Mouse (Mus musculus) cerebellum, adult 11 months (tissue): ENCODE measurements around the gene AI597479.

ENCODE experiments used
- DNase-seq: peaks from one replicate; pipeline ENCODE4 v3.0.0; 2022

The AI597479 gene

DNA sequence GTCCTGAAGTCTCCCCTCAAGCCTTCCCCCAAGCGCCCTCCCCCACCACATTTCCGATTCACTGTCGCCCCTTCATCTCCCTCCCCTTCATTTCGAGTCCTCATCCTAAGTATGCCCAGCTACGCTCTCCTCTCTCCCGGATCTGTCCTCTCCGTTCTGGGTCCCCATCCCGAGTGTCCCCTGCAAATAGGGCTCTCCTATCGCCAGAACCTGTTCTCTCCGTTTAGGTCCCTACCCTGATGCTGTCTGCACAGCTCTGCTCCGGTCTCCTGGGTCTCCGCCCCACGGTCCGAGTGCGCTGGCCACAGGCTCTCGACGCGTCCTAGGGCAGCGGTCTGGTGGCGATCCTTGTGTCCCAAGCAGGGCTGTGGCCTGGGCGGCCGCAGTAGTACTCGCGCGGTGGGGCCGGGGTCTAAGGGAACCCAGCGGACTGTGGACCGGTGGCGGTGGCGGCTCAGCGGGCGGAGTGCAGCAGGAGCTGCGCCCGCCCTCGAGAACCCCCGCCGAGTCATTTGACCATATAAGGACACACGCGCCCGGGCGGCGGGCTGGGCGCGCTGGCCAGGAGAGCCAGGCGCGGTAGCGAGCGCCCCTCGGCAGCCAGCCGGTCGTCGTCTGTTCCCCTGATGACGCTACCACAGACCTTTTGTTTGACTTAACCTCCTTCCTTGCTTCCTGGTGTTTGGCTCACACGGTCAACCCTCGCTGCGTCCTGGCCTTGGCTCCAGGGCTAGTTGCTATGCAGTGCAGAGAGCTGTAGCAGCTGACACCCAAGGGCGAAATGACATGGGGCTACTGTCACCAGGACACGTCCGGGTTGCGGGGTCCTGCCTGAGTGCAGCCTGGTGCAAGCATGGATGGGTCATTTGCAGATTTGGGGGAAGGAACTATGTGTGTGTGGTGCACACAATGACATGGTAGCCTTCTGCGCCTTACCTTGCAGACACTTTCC, 65.2 kb downstream of the AI597479 start:
- DNase-seq: peak; percentile 8

DNA sequence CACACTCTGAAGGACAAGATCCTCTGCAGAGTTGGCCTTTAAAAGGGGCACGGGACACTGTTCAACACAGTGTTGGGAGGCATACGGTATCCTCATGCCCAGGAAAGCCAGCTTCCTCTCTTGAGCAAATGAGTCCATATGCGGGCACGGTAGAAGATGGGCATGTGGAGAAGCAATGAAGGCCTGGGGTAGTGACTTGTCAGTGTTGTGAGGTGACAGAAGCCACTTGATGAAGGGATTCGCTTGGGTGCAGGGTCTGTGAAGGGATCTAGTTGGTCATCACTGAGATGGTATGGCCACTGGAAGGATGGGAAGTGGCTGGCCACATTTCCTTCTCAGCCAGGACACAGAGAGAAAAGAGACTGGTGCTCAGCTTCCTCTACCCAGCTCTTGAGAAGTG, 66.1 kb downstream of the AI597479 start:
- no peak for DNase-seq
